Mouse (Mus musculus): ENCODE results near the gene Esyt3.

GRCm38 (mm10) chr9:99363076-99363475, 4.7 kb upstream of the Esyt3 start:
- TF ChIP-seq POLR2A (IDR thresholded peaks at IDR 0.05; ENCODE audit: extremely low read depth, insufficient read depth, low read length) (no peak), CTCF (IDR thresholded peaks at IDR 0.05; ENCODE audit: low read depth, low read length) (no peak)
